Mouse (Mus musculus): Measurements from ENCODE around the gene Olfr279. TPM values are rescaled to one million over a fixed set of nuclear protein-coding genes. Genes with fewer than 3 reads are reported as not detected.
"Not testable (repeated sequence)": the region's sequence is repeated elsewhere in the genome, so short reads cannot be mapped to it uniquely, and the experiment has no call there.

Olfr279 gene
- polyA plus RNA-seq, 1 experiment from 2014 or later: not detected

GRCm38 (mm10) chr15:98514146-98514545 lies 21.9 kb downstream of the Olfr279 start:
- Histone ChIP-seq H3K4me3 (ENCODE audit: low read depth, low read length) (no peak overlapping the region), H3K27me3 (replicated peaks; ENCODE audit: control insufficient read depth, insufficient read depth, low read length) (no peaks in the 10 kb centered on the region), H3K27ac (ENCODE audit: low read depth, low read length) (no peak overlapping the region), H3K4me1 (ENCODE audit: control insufficient read depth, insufficient read depth, low read length) (no peaks in the 10 kb centered on the region), H3K36me3 (ENCODE audit: control insufficient read depth, insufficient read depth, low read length) (peaks cover 18% of the 10 kb centered on the region), H3K9ac (ENCODE audit: low read length) (no peak overlapping the region), H3K4me2 (ENCODE audit: low read length) (no peak overlapping the region), H3K9me3 (replicated peaks; ENCODE audit: control insufficient read depth, low read length) (no peaks in the 10 kb centered on the region)
- DNase-seq (ENCODE audit: low spot score) (no peak), ATAC-seq (no peak)
- 82% methylated on average over 8 of the region's 8 CpGs for WGBS

DNA sequence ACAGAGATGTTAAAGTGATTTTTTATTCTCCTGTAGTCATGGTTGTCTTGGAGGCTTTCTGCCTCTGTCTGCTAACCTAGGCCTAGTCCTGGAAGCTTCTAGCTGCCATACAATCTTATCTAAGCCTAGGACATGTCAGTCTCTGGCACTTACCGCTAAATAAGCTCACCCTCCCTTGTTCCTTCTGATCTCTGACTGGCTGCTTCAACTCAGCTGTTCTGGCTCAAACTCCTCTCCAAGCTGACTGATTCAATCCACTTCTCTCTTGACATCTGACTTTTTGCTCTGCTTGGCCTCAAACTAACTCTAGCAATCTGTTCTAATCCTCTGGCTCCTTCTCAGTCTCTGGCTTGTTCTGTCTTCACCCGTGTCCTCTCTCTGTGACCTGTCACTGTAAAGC lies 22.6 kb downstream of the Olfr279 start:
- H3K9ac ChIP-seq (ENCODE audit: low read length); DNase-seq (ENCODE audit: low spot score); H3K9me3 ChIP-seq (replicated peaks; ENCODE audit: control insufficient read depth, low read length); H3K4me1 ChIP-seq (ENCODE audit: control insufficient read depth, insufficient read depth, low read length); H3K4me2 ChIP-seq (ENCODE audit: low read length); H3K27me3 ChIP-seq (replicated peaks; ENCODE audit: control insufficient read depth, insufficient read depth, low read length); H3K27ac ChIP-seq (ENCODE audit: low read depth, low read length); H3K4me3 ChIP-seq (ENCODE audit: low read depth, low read length); ATAC-seq: not testable (repeated sequence)
- H3K36me3 ChIP-seq (ENCODE audit: control insufficient read depth, insufficient read depth, low read length): peaks cover 23% of the 10 kb centered on the region
- 87% methylated on average over 2 of the region's 2 CpGs for WGBS

GRCm38 (mm10) chr15:98517380-98518355 lies 25.5 kb downstream of the Olfr279 start:
- Histone ChIP-seq H3K9ac (ENCODE audit: low read length) (no peak overlapping the region), H3K27ac (ENCODE audit: low read depth, low read length) (no peak overlapping the region), H3K36me3 (ENCODE audit: control insufficient read depth, insufficient read depth, low read length) (peaks cover 52% of the 10 kb centered on the region), H3K4me2 (ENCODE audit: low read length) (no peak overlapping the region), H3K4me3 (ENCODE audit: low read depth, low read length) (no peak overlapping the region), H3K4me1 (ENCODE audit: control insufficient read depth, insufficient read depth, low read length) (no peaks in the 10 kb centered on the region), H3K9me3 (replicated peaks; ENCODE audit: control insufficient read depth, low read length) (no peaks in the 10 kb centered on the region), H3K27me3 (replicated peaks; ENCODE audit: control insufficient read depth, insufficient read depth, low read length) (no peaks in the 10 kb centered on the region)
- peak; percentile 55 for DNase-seq (ENCODE audit: low spot score)
- WGBS: 69% methylated on average over 16 of the region's 16 CpGs
- ATAC-seq: no peak

GRCm38 (mm10) chr15:98521245-98521644 lies 29.0 kb downstream of the Olfr279 start:
- Histone ChIP-seq H3K36me3 (ENCODE audit: control insufficient read depth, insufficient read depth, low read length) (peaks cover 85% of the 10 kb centered on the region), H3K27ac (ENCODE audit: low read depth, low read length) (no peak overlapping the region), H3K9me3 (replicated peaks; ENCODE audit: control insufficient read depth, low read length) (no peaks in the 10 kb centered on the region), H3K4me2 (ENCODE audit: low read length) (no peak overlapping the region), H3K9ac (ENCODE audit: low read length) (no peak overlapping the region), H3K4me3 (ENCODE audit: low read depth, low read length) (no peak overlapping the region), H3K27me3 (replicated peaks; ENCODE audit: control insufficient read depth, insufficient read depth, low read length) (no peaks in the 10 kb centered on the region), H3K4me1 (ENCODE audit: control insufficient read depth, insufficient read depth, low read length) (no peaks in the 10 kb centered on the region)
- DNase-seq (ENCODE audit: low spot score) (no peak), ATAC-seq (no peak)
- WGBS: 93% methylated on average over 3 of the region's 3 CpGs

- Histone ChIP-seq H3K9me3 (replicated peaks; ENCODE audit: control insufficient read depth, low read length) (no peaks in the 10 kb centered on the region), H3K27ac (ENCODE audit: low read depth, low read length) (no peak overlapping the region), H3K9ac (ENCODE audit: low read length) (no peak overlapping the region), H3K4me2 (ENCODE audit: low read length) (no peak overlapping the region), H3K4me3 (ENCODE audit: low read depth, low read length) (no peak overlapping the region), H3K27me3 (replicated peaks; ENCODE audit: control insufficient read depth, insufficient read depth, low read length) (no peaks in the 10 kb centered on the region), H3K36me3 (ENCODE audit: control insufficient read depth, insufficient read depth, low read length) (peaks cover 96% of the 10 kb centered on the region), H3K4me1 (ENCODE audit: control insufficient read depth, insufficient read depth, low read length) (no peaks in the 10 kb centered on the region)
- DNase-seq (ENCODE audit: low spot score) (peak; percentile 30), ATAC-seq (no peak)
- WGBS: 51% methylated on average over 5 of the region's 5 CpGs
Measured at GRCm38 (mm10) chr15:98526057-98526456, 33.9 kb downstream of the Olfr279 start.

DNA sequence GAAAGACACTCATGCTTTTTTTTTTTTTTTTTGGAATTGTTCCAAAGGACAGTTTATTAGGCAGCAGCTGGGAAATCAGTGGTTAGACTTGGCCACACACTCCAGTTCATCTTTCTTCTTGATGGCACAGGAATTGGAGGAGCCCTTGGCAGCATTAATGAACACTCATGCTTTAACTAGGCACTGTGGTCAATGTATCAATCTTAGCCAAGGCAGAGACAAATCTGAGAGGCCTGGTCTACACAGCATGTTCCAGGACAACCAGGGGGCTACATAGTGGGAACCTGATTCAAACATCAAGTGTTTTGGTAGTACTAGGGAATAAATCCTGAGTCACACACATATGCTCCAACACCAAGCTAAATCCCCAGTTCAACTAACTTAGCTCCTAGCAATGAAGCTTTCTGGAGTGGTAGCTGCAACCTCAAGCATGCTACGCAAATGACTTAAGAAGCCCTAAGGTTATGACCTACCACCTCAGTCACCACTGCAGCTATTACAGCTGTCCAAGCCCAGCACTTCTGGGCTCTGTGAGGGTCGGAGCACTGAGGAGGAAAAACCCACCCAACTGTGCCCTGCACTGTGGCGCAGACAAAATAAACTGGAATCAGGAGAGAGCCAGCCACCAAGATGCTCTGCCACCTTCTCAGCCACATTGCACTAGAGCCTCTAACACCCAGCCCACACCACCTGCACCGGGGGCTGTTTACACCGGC lies 35.0 kb downstream of the Olfr279 start:
- H3K4me3 ChIP-seq (ENCODE audit: low read depth, low read length): no peak overlapping the region
- no peaks in the 10 kb centered on the region for H3K27me3 ChIP-seq (replicated peaks; ENCODE audit: control insufficient read depth, insufficient read depth, low read length)
- no peak overlapping the region for H3K9ac ChIP-seq (ENCODE audit: low read length)
- no peaks in the 10 kb centered on the region for H3K9me3 ChIP-seq (replicated peaks; ENCODE audit: control insufficient read depth, low read length)
- ATAC-seq: no peak
- WGBS: 97% methylated on average over 5 of the region's 5 CpGs
- DNase-seq (ENCODE audit: low spot score): no peak
- peaks cover 4% of the 10 kb centered on the region; the same call in 1 of the 2 replicates for H3K4me1 ChIP-seq (ENCODE audit: control insufficient read depth, insufficient read depth, low read length)
- no peak overlapping the region for H3K27ac ChIP-seq (ENCODE audit: low read depth, low read length)
- no peak overlapping the region for H3K4me2 ChIP-seq (ENCODE audit: low read length)
- peaks cover 94% of the 10 kb centered on the region for H3K36me3 ChIP-seq (ENCODE audit: control insufficient read depth, insufficient read depth, low read length)

GRCm38 (mm10) chr15:98528066-98528563 lies 35.9 kb downstream of the Olfr279 start:
- Histone ChIP-seq H3K4me1 (ENCODE audit: control insufficient read depth, insufficient read depth, low read length) (peaks cover 11% of the 10 kb centered on the region; the same call in 1 of the 2 replicates), H3K36me3 (ENCODE audit: control insufficient read depth, insufficient read depth, low read length) (peaks cover 89% of the 10 kb centered on the region), H3K27me3 (replicated peaks; ENCODE audit: control insufficient read depth, insufficient read depth, low read length) (no peaks in the 10 kb centered on the region), H3K4me3 (ENCODE audit: low read depth, low read length) (no peak overlapping the region), H3K9me3 (replicated peaks; ENCODE audit: control insufficient read depth, low read length) (no peaks in the 10 kb centered on the region), H3K4me2 (ENCODE audit: low read length) (no peak overlapping the region), H3K27ac (ENCODE audit: low read depth, low read length) (no peak overlapping the region), H3K9ac (ENCODE audit: low read length) (no peak overlapping the region)
- WGBS: 86% methylated on average over 5 of the region's 5 CpGs
- ATAC-seq (no peak), DNase-seq (ENCODE audit: low spot score) (no peak)

DNA sequence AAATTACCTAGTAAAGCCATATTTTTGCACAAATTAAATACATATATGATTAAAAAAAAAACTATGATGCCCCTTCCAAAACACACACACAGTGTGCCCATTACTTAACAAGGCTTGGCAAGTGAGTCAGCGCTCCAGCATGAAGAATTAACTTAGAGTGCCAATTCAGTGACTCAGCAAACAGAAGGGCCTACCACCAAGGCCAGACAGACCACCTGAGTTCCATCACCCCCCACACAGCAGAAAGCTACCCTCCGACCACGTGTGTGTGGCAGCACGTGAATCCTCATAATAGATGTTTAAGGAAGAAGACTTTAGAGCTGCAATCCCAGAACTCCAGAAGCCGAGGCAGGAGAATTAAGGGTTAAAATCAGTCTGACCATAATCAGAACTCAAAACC lies 40.1 kb downstream of the Olfr279 start:
- Histone ChIP-seq H3K36me3 (ENCODE audit: control insufficient read depth, insufficient read depth, low read length) (peaks cover 51% of the 10 kb centered on the region), H3K9ac (ENCODE audit: low read length) (peak overlapping the region; percentile 94), H3K27ac (ENCODE audit: low read depth, low read length) (no peak overlapping the region), H3K27me3 (replicated peaks; ENCODE audit: control insufficient read depth, insufficient read depth, low read length) (no peaks in the 10 kb centered on the region), H3K9me3 (replicated peaks; ENCODE audit: control insufficient read depth, low read length) (no peaks in the 10 kb centered on the region), H3K4me1 (ENCODE audit: control insufficient read depth, insufficient read depth, low read length) (peaks cover 11% of the 10 kb centered on the region; the same call in 1 of the 2 replicates), H3K4me2 (ENCODE audit: low read length) (peak overlapping the region; percentile 91), H3K4me3 (ENCODE audit: low read depth, low read length) (peak overlapping the region; percentile 84)
- 40% methylated on average over 5 of the region's 5 CpGs for WGBS
- no peak for ATAC-seq
- DNase-seq (ENCODE audit: low spot score): no peak

Measured in forebrain, embryonic 14.5 days (tissue).